Mouse (Mus musculus) ovary, adult 18-20 months (tissue): ENCODE results near the gene Cox7b.
"Not testable (repeated sequence)": the region's sequence is repeated elsewhere in the genome, so short reads cannot be mapped to it uniquely, and the experiment has no call there.

Source experiments
- DNase-seq: peaks from one replicate; pipeline ENCODE4 v3.0.0; 2022; ENCODE audit warnings: low spot score, mixed read lengths

Cox7b gene

DNA sequence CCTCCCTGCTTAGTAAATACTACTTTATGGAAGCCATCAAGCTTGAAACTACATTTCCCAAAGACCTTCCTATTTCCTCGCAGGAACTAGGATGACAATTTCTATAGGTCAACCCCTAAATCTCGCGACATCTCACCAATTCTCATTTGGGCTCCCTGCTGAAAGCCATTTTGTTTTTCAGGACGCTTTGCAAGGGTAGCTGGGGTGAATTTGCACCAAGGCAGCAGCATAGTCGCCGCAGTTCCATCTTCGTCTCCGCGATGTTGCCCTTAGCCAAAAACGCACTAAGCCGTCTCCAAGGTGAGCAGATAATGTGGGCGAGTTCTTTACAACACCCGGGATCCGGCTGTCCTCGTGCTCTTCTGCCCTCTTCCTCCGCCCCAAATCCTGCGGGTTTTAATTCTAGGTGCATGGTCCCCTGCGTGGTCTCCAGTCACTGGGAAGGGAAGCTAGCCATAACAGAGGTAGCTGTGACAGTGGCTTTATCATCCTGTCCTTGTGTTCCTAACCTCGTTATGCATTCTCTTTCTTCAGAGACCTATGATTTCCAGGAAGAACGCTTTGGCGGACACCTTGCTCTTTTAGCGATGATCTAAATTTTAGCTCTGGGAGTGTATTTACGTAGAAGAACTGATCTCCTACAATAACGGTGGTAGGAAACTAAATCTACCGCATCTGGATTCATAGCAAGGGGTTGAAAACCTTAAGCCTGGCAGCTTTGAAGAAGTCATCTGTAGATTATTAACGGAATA lies at the start of gene Cox7b:
Cox7b (plus strand) TSS at position 130 of the 752 bp plus-strand sequence.
- DNase-seq = peak; percentile 59

DNA sequence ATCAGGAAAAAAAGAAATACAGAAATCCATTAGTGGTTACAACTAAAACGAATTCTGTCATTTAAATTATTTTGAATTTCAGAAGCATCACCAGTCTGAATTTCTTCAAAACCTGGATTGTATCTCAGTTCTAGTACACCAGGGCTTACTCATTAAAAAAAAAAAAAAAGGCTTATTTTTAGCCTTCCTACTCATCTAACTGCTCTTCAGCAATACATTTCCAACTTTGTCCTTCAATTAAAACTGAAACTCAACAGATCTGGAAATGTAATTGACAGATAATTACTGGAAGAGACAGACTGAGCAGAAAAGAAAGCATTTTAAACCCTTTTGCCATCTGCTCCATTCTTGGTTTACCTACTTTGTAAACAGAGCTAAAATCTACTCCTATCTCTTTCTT lies 13.9 kb upstream of the Cox7b start:
- DNase-seq = no peak

DNA sequence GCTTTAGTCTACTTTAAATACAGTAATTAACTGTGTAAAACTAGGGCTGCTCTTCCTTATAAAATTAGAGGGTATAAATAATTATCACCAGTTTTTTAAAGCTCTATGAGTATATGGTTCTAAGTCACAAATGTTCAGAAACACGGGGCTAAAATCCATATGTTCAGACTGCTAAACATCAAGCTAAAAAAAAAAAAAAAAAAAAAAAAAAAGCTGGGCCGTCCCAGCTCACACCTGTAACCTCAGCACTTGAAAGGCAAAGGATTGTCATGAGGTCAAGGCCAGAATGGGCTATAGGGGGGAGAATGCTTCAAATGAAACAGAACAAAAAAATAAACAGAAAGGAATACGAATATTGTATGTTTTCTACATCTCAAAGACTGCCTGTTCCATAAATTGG lies 4.7 kb upstream of the Cox7b start:
- DNase-seq = no peak

DNA sequence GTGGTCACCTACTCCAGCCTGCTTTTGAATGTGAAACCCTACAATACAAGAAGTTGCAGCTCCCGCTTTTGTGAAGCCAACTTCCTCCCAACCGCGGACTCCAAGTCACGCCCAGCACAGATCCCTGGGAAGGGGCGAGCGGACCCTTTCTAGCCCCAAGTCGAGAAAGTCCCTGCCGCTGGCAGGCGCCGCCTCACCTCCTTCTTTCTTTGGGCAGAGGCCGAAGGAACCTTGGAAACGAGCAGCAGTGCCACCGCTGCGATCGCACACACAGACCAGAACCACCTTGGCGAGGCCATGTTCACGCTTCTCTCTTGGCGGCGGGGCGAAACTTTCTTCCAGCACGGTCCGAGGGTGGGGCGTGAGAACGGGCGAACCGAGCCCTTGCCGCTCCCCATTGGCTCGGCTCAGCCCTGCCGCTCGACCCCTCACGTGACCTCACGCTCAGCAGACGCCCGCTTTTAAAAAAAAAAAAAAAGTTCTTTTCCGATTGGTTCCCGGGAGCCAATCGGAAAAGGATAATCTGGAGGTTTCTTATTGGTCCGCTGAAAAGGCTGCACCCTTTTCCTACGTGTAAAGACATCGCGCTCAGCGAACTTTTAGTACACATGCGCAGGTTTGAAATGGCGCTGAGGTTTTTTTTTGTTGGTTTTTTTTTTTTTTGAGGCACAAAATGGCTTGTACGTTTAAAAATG lies 3.9 kb upstream of the Cox7b start, which contains the start of gene Magt1:
Magt1 (minus strand) TSS at position 442 of the 695 bp plus-strand sequence.
- peak; percentile 85 for DNase-seq

DNA sequence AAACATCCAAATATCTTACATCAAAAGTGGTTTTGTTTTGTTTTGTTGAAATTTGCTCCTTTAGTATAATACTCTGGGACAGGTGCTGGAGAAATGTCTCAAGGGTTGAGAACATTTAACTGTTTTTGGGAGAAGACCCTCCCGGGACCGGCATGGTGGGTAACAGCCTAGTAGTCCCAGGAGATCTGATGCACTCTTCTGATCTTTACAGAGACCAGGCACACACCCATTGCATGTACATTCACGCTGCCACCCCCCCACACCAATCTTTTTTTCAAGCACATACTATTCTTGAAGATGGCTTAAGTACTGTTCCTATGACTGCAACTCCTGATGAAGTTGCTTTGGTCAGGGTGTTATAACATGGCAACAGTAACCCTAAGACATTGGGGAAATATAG lies 2.9 kb upstream of the Cox7b start:
- DNase-seq = no peak

DNA sequence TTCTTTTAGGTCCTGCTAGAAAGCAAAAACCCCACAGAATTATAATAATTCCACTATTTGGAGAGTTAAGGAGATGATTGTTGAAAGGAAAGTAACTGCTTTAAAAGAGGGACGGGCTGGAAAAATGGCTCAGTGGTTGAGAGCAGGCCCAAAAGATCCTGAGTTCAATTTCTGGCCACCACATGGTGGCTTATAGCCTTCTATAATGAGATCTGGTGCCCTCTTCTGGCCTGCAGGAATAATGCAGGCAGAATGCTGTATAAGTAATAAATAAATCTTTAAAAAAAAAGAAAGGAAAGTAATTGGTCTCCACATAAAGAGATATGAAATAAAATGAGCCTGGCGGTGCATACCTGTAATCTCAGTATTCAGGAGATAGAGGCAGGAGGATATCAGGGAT lies 2.3 kb upstream of the Cox7b start:
- no peak for DNase-seq

DNA sequence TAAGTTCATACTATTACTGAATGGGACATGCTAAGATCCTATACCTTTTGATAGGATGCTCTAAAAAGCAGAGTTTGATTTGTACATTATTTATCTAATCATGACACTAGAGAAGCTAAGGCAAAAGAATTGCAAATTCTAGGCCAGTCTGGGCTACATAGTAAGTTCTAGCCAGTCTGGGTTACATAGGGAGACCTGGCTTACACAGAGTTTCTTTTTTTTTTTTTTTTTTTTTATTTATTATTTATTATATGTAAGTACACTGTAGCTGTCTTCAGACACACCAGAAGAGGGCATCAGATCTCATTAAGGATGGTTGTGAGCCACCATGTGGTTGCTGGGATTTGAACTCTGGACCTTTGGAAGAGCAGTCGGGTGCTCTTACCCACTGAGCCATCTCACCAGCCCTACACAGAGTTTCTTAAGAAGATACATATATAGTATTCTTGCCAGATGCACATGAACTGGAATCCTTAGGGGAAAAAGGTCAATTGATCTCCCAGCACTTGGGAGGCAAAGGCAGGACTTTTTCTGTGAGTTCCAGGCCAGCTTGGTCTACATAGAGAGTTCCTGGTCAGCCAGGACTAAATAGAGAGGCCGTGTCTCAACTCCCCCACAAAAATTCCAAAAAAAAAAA lies 641 bp upstream of the Cox7b start:
- DNase-seq = not testable (repeated sequence)

DNA sequence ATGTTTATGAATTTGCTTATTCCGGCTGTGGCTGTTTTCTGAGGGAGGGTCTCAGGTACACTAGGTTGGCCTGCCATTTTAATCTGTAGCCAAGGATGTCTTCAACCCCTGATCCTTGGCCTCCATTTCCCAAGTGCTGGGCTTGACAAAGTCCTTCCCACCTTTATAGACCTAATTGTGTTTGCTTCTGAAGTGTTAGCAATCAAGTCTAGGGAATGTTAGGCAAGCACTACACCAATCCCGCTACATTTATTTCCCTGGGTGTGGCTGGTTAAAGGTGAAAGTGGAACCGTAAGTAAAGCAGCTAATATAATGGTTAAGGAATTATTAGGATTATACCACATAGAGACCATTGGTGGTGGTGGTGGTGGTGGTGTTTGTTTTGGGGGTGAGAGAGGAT lies 1.6 kb downstream of the Cox7b start:
- no peak for DNase-seq

DNA sequence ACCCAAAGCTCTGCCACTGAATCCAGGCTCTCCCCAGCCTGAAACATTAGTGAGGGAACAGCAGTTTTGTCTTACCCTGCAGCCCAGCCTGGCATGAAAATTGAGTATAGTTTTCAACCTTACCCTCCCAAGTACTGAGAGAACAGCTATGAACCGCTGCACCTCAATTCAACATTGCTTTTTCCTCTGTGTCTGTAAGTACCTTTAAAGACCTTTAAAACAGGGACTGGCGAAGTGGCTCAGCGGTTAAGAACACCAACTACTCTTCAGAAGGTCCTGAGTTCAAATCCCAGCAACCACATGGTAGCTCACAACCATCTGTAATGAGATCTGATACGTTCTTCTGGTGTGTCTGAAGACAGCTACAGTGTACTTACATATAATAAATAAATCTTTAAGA lies 2.0 kb downstream of the Cox7b start:
- DNase-seq = no peak

DNA sequence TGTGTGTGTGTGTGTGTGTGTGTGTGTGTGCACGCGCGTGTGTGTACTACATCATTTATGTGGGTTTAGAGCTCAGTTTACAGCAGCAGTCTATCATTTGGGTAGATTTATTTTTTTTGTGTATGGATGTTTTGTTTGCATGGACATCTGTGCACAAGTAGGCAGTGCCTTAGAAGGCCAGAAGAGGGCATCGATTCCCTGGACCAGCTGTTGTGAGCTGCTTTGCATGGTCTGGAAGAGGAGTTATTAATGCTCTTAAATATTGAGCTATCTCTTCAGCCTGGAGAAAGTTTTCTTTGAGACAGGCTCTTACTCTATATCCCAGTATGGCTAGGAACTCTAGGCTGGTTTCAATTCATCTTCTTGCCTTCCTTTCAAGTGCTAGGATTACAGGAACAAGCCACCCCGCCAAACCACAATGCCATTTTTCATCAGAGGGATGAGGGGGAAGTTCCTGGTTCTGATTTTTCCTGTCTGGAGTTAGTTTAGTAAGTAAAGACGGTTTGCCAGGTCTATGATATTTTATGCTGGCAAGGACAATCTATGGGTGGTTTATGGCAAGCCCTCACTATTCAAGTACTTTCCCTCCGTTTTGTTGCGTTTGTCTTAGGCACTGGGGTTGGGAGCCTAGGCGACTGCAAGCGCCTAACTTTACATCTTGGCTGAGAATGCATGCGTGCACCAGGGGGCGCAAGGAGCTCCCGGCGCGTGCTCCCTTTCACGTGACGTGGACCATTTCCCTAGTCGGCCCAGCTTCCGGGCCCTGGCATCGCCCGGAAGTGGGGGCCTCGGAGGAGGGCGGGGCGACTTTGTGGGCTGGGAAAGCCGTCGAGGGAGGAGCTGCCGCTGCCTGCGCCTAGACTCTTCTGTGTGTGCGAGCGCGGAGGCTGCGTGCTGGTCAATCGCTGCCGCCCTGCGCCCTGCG lies 11.2 kb downstream of the Cox7b start, which contains the start of gene Atp7a:
Atp7a (plus strand) TSS at position 859 of the 925 bp plus-strand sequence.
- peak; percentile 86 for DNase-seq

DNA sequence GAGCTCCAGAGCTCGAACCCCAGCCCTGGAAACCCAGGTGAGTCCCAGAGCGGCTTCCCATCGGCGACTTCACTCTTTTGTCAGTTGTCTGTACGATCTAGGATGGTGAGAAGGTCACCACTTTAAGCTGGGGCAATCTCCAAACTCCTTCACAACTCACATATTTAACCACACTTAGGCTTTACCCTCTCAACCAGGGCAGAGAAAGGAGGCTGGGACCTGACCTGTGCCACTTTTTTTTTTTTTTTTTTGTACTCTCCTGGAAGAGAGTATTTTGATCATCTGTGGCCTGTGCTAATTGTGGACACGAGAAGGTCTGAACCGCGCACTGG lies 11.8 kb downstream of the Cox7b start:
- DNase-seq = no peak

DNA sequence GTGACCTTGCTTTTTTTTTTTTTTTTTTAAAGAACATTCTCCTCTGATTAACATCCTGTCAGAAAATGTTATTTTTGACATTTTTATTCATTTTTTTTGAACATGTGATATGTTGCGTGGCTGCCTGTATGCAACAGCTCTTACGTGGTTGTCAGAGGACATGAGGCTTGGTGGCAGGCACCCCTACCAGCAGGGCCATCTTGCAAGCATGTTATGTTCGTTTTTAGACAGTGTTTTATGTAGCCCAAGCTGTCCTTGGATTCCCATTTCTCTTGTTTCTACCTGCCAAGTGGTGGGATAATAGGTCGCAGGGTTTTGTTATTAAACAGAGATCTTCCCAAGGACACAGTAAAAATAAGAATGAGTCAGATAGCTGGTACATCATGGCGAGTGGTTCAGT lies 14.7 kb downstream of the Cox7b start:
- DNase-seq = no peak

DNA sequence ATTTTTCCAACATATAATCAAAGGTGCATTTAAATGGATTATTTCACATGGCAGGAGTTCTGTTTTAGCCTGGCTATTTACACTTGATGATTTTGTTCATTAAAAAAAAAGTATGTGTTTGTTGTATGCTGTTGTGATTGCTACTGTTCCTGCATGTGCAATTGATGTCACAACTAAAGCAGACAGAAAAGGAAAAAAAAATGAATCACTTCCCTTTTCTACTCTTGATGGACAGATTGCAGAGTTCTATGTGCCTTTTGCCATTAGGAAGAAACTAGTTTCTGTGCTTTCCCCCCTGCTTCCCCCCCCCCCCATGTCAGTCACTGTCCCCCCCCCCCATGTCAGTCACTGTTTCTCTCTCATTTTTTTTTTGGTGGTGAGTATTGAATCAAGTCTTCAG lies 15.6 kb downstream of the Cox7b start:
- no peak for DNase-seq

DNA sequence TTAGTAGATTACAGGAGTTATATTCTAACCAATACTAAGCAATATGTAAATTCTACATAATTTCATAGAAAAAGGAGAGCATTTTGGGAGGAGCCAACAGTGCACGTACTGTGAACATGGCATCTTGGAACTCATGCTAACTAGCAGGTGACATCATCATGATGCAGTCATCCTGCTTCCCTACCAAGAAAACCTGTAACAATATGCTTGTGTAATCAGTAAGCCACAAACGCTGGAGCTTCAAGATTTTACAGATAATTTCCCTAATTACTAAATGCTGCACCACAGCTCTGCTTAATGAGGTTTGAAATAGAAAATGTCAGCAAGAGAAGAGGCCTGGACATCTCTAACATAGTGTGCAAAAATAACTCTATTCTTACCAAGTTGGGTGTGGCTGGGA lies 20.2 kb downstream of the Cox7b start:
- no peak for DNase-seq

DNA sequence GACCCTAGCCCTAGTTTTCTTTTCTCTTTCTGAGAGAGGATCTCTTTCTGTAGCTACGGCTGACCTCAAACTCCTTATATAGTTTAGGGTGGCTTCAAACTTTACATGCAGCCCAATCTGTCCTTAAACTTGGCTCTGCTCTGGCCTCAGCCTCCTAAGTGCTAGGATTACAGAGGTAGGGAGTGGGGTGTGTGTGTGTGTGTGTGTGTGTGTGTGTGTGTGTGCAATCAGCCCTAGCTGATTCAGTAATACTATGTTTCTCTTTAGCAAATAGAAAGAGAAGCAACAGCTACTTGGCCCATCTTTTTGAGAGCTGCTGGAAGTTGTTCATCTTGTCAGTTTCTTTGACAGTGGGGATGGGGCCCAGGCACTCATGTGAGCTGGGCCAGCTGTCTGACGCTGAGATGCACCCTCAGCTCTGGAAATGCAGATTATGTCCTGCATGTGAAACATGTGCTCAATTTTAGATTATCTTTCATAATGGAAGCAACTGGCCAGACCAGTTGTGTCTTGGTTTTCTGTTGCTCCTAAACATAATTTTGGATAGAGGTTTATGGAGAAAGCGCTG lies 21.8 kb downstream of the Cox7b start:
- no peak for DNase-seq

DNA sequence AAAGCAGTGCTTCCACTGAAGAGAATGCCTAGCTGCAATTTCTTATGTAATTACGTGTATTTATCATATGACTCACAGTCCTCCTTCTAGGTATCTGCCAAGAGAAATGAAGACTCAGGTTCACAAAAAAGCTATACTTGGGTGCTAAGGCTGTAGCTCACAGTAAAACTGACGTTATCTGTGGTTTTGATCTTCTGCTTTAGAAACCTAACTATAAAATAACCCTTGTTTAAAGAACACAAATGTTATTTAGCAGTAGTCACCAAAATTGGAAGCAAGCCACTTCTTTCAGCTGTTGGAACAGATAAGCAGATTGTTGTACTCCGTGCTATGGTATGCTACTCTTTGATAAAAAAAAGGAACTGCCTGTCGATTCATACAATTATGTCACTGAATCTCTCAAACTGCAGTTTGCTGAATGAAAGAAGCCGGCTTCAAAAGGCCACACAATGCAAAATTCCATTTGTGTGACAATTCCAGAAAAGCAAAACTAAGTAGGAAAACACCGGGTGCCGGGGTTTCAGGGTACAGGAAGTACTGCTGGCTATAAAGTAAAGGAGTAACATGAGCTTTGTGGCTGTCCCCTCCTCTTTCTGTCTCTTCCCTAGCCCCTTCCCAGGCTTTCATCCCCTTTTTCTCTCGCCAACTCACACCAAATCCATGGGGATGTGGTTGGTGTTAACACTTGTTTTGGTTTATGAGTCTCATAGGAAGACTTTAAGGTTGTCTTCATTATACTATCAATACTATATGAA lies 28.5 kb downstream of the Cox7b start:
- DNase-seq = no peak

DNA sequence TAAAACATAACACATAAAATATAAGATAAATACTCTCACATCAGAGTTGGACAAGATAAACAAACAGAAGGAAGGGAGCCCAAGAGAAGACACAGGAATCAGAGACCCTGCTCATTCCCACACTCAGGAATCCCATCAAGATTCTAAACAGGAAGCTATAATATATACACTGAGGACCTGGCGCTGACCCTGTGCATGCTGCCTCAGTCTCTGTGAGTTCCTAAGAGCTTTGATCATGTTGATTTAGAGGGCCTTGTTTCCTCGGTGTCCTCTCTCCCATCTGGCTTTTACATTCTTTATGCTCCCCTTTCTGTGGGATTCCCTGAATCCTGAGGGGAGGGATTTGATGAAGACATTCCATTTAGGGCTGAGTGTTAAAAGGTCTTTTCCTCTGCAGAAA lies 30.0 kb downstream of the Cox7b start:
- DNase-seq = no peak

DNA sequence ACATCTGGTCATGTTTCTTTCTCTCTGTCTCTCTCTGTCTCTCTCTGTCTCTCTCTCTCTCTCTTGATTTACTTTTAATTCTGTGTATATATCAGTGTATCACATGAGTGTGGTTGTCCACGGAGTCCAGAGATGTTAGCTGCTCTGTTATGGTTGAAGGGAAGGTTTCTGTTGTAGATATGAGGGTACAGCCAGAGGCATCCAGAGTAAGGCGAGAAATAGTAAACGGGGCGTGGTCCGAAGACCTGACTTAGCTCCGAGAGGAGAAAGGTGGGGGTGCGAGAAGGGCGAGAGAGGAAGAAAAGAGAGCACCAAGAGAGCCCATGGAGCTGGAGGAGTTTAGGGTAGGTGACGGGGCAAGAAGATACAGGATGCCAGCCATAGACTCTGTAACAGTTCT lies 30.4 kb downstream of the Cox7b start:
- no peak for DNase-seq

DNA sequence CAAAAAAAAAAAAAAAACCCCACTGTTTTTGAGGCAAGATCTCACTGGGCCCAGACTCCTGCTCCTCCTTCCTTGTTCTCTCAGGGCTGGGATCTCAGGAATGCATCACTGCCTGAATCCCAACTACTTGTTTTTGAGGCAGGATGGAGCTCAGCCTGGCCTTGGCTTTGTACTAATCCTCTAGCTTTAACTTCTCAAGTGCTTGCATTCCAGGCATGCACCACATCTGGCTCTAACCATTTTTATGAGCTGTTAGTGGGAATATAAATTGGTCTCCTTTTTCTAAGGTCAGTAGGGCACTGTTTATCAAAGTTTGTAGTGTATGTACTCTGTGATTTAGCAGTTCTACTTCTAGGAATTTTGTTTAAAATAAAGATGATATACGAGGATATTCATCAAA lies 32.7 kb downstream of the Cox7b start:
- no peak for DNase-seq
